Mouse (Mus musculus): ENCODE data around the gene Kif5c. TPM values are rescaled to one million over a fixed set of nuclear protein-coding genes. Genes with fewer than 3 reads are reported as not detected.
A peak's percentile ranks its signal among the peaks of the same experiment; 100 is the strongest.

Kif5c gene
- total RNA-seq, 2 experiments from 2014 or later = 0.79 to 0.80 TPM

GRCm38 (mm10) chr2:49773194-49773931 is 154.3 kb downstream of the Kif5c start:
- intact Hi-C loops (cut with DNase I) = no loop called here
- DNase-seq = no peak

GRCm38 (mm10) chr2:49774180-49774579 is 155.1 kb downstream of the Kif5c start:
- intact Hi-C loops (cut with DNase I) = no loop called here

GRCm38 (mm10) chr2:49775187-49775586 is 156.1 kb downstream of the Kif5c start:
- DNase-seq = no peak
- intact Hi-C loops (cut with DNase I) = no loop called here

More at GRCm38 (mm10) chr2:49774180-49774579, 155.1 kb downstream of the Kif5c start:
- DNase-seq = no peak

DNA sequence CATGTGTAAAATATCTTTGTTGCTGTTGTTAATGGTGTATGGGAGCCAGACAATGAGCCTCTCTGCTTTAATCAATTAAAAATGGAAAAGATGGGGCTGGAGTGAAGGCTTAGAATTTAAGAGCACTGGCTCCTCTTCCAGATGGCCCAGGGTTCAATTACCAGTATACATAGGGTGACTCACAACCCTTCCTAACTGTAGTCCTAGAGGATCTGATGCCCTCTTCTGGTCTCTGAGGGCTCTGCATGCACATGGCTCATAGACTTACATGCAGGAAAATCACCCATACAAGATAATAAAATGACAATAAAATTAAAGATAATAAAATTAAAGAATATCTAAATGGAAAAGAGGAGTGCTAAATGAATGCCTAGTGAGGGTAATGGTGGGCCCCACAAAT is 156.6 kb downstream of the Kif5c start:
- intact Hi-C loops (cut with DNase I) = no loop called here
- DNase-seq = no peak

DNA sequence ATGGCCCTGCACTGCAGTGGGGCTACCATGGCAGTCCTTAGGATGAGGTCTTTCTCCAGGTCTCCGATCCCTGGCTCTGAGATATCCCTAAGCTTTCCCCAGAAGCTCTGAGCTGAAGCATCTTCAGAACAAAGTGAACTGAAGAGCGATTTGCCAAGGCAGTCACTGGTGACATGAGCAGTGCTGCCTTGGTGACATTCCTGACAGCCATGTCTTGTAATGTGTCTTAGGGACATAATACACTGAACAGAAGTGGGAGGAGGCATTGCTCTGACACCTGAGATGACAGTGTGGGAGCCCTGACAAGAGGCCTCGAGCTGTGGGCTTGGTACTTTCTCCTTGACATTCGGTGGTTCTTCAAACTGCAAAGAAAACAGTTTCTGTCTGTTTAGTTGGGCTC is 157.3 kb downstream of the Kif5c start:
- intact Hi-C loops (cut with DNase I) = no loop called here
- no peak for DNase-seq

DNA sequence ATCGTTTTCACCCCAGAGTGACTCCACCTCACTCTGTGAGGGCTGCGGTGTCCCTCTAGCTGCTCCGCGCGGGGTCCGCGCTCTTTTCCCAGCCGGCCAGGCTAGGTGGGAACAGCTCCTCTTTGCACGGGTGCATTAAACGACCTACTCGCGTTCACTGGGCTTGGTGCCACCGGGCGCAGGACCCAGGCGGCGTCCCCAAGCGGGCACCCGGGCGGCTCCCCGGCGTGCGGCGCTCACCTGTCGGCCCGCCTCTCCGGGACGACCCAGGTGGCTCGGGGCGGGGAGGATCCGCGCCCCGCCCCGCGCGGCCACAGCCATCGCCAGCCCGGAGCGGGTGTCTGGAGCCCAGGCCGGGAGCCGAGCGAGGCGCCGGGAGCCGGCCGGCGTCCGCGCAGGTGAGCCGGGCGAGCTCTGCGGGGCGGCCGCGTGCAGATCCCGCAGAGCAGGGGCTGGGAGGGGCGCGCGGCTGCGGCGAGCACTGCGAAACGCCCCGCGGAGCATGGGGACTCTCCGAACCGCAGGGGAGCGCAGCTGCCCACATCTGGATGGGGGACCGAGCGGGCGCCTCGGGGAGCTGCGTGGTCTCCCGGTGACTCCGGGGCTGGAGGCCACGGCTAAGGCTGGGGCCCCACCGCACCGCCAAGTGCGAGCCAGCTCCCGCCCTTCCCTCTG is 168.4 kb downstream of the Kif5c start, which contains the start of gene Lypd6b:
TSS of gene Lypd6b (plus strand) at position 313 of the 675 bp plus-strand sequence.
- intact Hi-C loops (cut with DNase I) = no loop called here
- DNase-seq = peak; percentile 9 to 10

DNA sequence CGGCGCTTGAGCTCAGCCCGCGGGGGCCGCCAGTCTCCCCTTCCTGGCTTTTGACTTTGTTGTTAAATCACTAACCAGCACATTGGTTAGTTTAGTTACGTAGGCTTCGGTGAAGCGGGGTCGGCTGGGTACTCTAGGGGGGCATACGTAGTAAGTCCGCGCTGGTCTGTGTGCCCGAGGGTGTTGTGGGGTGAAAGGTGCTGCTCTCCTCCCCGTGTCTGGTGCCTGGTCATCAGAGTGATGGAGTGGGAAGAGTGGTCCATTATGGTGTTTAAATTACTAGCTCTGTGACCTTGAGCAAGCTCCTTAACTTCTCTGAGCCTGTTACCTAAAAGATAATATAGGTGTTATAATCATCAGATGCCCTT is 168.9 kb downstream of the Kif5c start:
- no peak for DNase-seq

DNA sequence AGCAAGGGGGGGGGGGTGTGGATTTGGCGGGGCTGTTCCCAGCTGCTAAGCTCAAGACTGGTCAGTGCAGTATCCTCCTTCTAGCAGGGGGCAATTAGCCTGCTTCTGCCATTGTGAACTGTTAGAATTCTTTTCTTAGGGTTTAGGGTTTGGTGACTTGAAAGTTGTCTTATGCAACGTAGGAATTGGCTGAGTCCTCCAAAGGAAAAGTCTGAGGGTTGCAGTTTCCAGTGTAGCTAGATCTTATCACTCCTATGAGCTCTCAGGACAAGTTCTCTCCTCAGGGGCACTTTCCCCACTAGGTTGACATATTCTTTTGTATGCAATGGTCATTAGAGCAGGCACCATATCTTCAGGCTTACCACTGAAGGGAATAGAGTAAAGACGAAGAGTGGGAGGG is 169.5 kb downstream of the Kif5c start:
- DNase-seq = no peak
- intact Hi-C loops (cut with DNase I) = no loop called here

More for the DNA sequence above, 168.9 kb downstream of the Kif5c start:
- intact Hi-C loops (cut with DNase I) = no loop called here

DNA sequence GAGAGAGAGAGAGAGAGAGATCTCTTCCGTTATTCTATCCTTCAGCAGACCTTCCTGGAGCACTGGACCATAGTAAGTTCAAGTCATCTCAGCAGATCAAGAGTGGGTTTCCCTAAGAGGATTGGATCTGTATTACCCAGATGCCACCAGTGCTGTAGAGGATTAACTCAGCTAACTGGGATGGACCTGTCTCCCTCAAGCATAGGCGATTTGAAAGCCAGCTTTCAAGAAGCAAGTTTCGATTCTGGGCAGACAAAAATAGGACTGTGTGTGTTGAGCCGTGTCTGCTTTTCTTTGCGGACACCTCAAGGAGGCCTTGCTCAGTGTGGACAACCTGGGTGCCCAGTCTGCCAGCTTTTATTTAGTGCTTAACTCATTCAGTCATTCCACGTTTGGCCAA is 170.0 kb downstream of the Kif5c start:
- intact Hi-C loops (cut with DNase I) = no loop called here
- DNase-seq = no peak

- no peak for DNase-seq
Observed at GRCm38 (mm10) chr2:49789504-49789903, 170.4 kb downstream of the Kif5c start.

DNA sequence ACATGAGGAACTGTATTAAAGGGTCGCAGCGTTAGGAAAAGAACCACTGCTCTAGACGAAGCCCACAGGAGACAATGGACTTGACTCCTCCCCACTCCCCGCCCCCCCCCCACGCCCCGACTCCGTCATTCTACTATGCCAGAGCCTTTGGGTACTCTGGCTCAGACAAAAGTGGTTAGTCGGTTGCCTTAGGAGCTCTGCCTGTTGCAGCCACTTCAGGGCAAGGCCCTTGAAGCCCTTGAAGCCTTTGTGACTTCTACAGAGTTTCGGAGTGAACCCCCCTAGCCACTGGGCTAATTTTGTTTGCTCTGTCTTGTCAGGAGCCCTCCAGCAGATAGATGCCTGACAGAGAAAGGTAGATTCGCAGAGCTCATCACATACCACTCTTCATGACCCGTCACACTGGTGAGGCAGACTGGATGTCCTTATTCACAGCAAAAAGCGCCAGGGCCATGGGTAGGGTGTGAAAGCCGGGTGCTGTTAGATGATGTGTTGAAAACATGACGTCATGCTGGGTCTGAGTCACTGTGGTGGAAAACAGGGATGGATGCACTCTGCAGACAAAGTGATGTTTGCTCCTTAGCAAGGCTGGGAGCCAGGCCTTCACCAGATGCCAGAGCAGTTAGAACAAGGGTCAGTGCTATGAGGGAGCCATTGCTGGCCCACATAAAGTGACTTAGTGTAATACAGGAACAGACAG is 178.5 kb downstream of the Kif5c start:
- peak; percentile 21 to 47 for DNase-seq
- intact Hi-C loops (cut with DNase I) = no loop called here

More at GRCm38 (mm10) chr2:49789504-49789903, 170.4 kb downstream of the Kif5c start:
- intact Hi-C loops (cut with DNase I) = no loop called here

DNA sequence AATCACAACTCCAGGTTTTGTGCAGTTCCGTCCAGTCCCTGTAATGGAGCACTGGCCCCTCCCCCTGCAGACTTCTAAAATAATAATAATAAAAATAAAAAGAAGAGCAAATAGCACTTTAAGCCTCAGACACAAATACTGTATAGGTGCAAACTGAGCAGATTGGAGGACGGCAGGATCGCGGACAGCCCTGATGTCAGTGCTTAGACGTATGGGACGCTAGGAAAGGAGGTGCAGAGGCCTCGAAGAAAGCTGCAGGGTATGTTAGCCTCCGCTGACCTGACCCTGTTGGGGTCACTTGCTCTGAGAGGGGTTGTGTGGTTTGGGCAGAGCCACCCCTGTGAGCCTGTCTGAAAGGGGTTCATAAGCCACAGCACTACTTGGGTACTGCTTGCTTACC is 185.3 kb downstream of the Kif5c start:
- intact Hi-C loops (cut with DNase I) = no loop called here
- DNase-seq = no peak

DNA sequence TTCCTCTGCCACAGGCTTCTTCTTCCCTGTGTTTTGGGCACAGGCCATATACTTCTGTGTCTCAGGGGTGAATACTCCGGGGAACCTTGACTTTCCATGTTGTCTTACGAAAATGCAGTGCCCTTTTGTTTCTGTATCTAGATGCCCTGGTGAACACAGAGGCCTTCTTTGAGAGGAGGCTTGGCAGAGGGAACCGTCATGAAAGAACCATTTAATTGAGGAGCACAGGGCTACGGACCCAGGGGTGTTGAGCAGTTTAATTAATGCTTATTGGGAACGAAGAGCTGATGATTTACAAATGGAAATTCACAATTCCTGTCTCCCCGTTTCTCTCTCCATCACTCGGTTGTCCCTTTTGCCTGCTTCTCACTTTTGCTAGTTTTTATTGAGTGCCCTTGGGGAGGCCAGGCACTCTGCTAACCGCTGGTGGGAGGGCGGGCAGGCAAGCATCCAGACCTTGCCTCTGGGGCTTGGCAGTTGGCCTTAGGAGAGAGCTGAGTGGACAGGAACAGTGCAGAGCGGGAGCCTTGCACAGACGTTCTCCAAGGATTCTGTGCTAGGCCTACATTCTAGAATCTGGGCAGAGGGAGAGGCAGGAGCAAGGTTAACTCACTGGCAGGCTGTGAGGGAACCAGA is 186.8 kb downstream of the Kif5c start:
- intact Hi-C loops (cut with DNase I) = no loop called here
- DNase-seq = peak in 1 of 2 experiments; percentile 33

- intact Hi-C loops (cut with DNase I) = no loop called here
Observed at GRCm38 (mm10) chr2:49809496-49809895, 190.4 kb downstream of the Kif5c start.

GRCm38 (mm10) chr2:49811420-49811819 is 192.3 kb downstream of the Kif5c start:
- intact Hi-C loops (cut with DNase I) = no loop called here
- DNase-seq = no peak

More at GRCm38 (mm10) chr2:49809496-49809895, 190.4 kb downstream of the Kif5c start:
- DNase-seq = no peak

DNA sequence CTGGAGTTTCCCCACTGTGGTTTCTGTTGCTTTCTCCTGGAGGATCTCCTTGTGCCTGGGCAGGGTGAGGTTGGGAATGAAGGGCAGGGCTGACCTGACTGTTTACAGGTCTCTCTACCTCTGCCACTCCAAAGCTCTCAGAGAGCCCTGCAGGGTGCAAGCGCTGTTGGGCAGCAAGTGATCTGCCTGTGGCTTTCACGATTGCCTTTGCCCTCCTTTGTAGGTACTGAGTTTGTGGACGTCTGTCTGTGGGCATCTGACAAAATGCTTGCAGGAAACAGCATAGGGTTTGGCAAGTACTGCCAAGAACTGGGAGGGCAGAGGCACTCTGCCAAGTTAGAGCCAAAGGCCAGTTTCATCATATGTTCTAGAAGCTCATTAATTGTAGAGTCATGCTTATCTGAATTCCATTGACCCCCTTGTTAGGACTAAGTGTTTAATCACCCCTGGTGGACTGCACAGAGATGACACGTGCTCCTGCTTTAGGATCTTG is 192.8 kb downstream of the Kif5c start:
- DNase-seq = peak; percentile 6 to 24
- intact Hi-C loops (cut with DNase I) = no loop called here

DNA sequence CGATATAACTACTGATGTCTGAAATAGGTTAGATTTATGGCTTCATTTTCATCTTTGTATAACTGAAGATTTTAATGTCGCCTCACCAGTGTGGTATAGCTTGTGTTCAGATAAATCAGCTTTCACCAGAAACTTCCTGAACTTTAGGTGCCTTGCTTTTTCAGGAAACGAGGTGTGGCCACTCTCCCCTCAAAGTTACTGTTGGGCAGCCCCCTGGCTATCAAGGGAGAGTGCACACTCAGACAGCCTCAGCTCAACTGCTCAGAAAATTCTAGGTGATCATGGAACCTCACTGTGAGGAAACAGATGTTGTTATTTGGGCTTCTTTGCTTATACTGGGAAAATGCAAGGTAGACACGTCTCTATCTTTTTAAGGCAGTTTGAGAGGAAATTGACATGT is 194.1 kb downstream of the Kif5c start:
- intact Hi-C loops (cut with DNase I) = no loop called here
- DNase-seq = no peak

- intact Hi-C loops (cut with DNase I) = no loop called here
Observed at GRCm38 (mm10) chr2:49814011-49814410, 194.9 kb downstream of the Kif5c start.

GRCm38 (mm10) chr2:49815696-49816320 is 196.7 kb downstream of the Kif5c start:
- DNase-seq = no peak
- intact Hi-C loops (cut with DNase I) = no loop called here

More at GRCm38 (mm10) chr2:49814011-49814410, 194.9 kb downstream of the Kif5c start:
- DNase-seq = no peak

DNA sequence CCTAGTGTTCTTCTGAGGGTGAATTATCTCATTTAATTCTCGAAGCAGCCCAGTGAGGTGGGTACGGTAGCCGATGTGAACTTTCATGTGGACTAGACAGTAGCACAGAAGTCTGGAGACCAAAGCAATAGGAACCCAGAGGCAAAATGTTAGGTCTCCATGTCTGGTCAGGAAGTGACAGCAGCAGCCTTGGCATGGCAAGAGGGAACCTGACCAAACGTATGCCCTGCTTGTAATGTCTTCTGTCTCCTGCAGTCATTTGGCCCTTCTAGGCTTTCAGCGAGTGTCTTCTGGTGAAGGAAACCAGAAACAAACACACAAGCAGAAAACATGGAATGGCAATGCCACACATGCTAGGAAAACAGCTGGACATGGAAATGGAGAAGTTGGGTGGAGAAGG is 197.5 kb downstream of the Kif5c start:
- intact Hi-C loops (cut with DNase I) = no loop called here
- no peak for DNase-seq

Data from heart, postnatal 14 days (tissue).